Mouse (Mus musculus) gonadal fat pad, adult 2 months (tissue): Measurements from ENCODE around the gene Olfr976. TPM values are rescaled to one million over a fixed set of nuclear protein-coding genes. Genes with fewer than 3 reads are reported as not detected.
"Not testable (repeated sequence)": the region's sequence is repeated elsewhere in the genome, so short reads cannot be mapped to it uniquely, and the experiment has no call there.

Source experiments
- DNase-seq: peaks from one replicate; pipeline ENCODE4 v3.0.0-alpha.2; 2012; ENCODE audit warnings: low read depth
- polyA plus RNA-seq: library from polyadenylated mRNA; depleted of rRNA; stranded (reverse); fragments of >200 nt; gene quantifications from 2 replicates; pipeline ENCODE4 v1.2.3, GENCODE M21; 2012; rRNA removed

Gene Olfr976
- not detected in 2 replicates for polyA plus RNA-seq

GRCm38 (mm10) chr9:39961033-39961432, at the start of gene Olfr976:
Gene Olfr976, minus strand, starts transcription at chr9:39961133.
- DNase-seq, result not testable (repeated sequence)

- no peak for DNase-seq
Observed at GRCm38 (mm10) chr9:40009482-40009881, 48.5 kb upstream of the Olfr976 start, which contains the start of gene Olfr980. Gene Olfr980, minus strand, starts transcription at chr9:40009582.

GRCm38 (mm10) chr9:40003365-40003764, 42.4 kb upstream of the Olfr976 start, which contains the start of gene Olfr979:
Gene Olfr979, minus strand, starts transcription at chr9:40003465.
- DNase-seq, result no peak

- DNase-seq, result no peak
Observed at GRCm38 (mm10) chr9:39991813-39992212, 30.9 kb upstream of the Olfr976 start, which contains the start of gene Olfr978. Gene Olfr978, plus strand, starts transcription at chr9:39992113.

- not testable (repeated sequence) for DNase-seq
Observed at GRCm38 (mm10) chr9:39976581-39977145, 15.7 kb upstream of the Olfr976 start.

- no peak for DNase-seq
Observed at GRCm38 (mm10) chr9:39951946-39952345, 9.0 kb downstream of the Olfr976 start, which contains the start of gene Olfr975. Gene Olfr975, minus strand, starts transcription at chr9:39952046.

- DNase-seq, result no peak
Observed at GRCm38 (mm10) chr9:39937201-39937600, 23.7 kb downstream of the Olfr976 start, which contains the start of gene Olfr974. Gene Olfr974, plus strand, starts transcription at chr9:39937501.

- DNase-seq, result not testable (repeated sequence)
Observed at GRCm38 (mm10) chr9:39928837-39929236, 32.1 kb downstream of the Olfr976 start.

GRCm38 (mm10) chr9:39927975-39928836, 32.7 kb downstream of the Olfr976 start:
- DNase-seq, result not testable (repeated sequence)

GRCm38 (mm10) chr9:39909939-39910338, 51.0 kb downstream of the Olfr976 start:
- no peak for DNase-seq

- DNase-seq, result no peak
Observed at GRCm38 (mm10) chr9:39907036-39907435, 53.9 kb downstream of the Olfr976 start, which contains the start of gene Olfr229. Gene Olfr229, plus strand, starts transcription at chr9:39907336.

GRCm38 (mm10) chr9:39905106-39905505, 55.8 kb downstream of the Olfr976 start:
- DNase-seq, result no peak

Other genes with a start within 250 kb of the Olfr976 start
- not detected in 2 replicates for gene Olfr965, start 249.8 kb downstream of the Olfr976 start, polyA plus RNA-seq
- gene Olfr150, start 230.2 kb downstream of the Olfr976 start, polyA plus RNA-seq, result not detected in 2 replicates
- gene Olfr967, start 214.9 kb downstream of the Olfr976 start, polyA plus RNA-seq, result not detected in 2 replicates
- not detected in 2 replicates for gene Olfr968, start 177.9 kb downstream of the Olfr976 start, polyA plus RNA-seq
- not detected in 2 replicates for gene Olfr969, start 170.2 kb downstream of the Olfr976 start, polyA plus RNA-seq
- gene Olfr970, start 152.3 kb downstream of the Olfr976 start, polyA plus RNA-seq, result not detected in 2 replicates
- gene Olfr971, start 124.3 kb downstream of the Olfr976 start, polyA plus RNA-seq, result not detected in 2 replicates
- gene Olfr972, start 94.7 kb downstream of the Olfr976 start, polyA plus RNA-seq, result not detected in 2 replicates
- not detected in 2 replicates for gene Olfr229, start 53.8 kb downstream of the Olfr976 start, polyA plus RNA-seq
- gene Olfr974, start 23.6 kb downstream of the Olfr976 start, polyA plus RNA-seq, result not detected in 2 replicates
- gene Olfr975, start 9.1 kb downstream of the Olfr976 start, polyA plus RNA-seq, result not detected in 2 replicates
- gene Olfr978, start 31.0 kb upstream of the Olfr976 start, polyA plus RNA-seq, result not detected in 2 replicates
- gene Olfr979, start 42.3 kb upstream of the Olfr976 start, polyA plus RNA-seq, result not detected in 2 replicates
- gene Olfr980, start 48.4 kb upstream of the Olfr976 start, polyA plus RNA-seq, result not detected in 2 replicates
- gene Olfr981, start 60.3 kb upstream of the Olfr976 start, polyA plus RNA-seq, result not detected in 2 replicates
- gene Olfr982, start 112.7 kb upstream of the Olfr976 start, polyA plus RNA-seq, result not detected in 2 replicates
- gene Olfr983, start 132.5 kb upstream of the Olfr976 start, polyA plus RNA-seq, result not detected in 2 replicates
- not detected in 2 replicates for gene Olfr984, start 153.1 kb upstream of the Olfr976 start, polyA plus RNA-seq
- gene Olfr985, start 169.1 kb upstream of the Olfr976 start, polyA plus RNA-seq, result not detected in 2 replicates
- gene Tmem225, start 187.0 kb upstream of the Olfr976 start, polyA plus RNA-seq, result 0.16 TPM in 1 of 2 replicates, not detected in the other
- not detected in 2 replicates for gene Olfr986, start 219.8 kb upstream of the Olfr976 start, polyA plus RNA-seq
- gene Zfp202, start 231.2 kb upstream of the Olfr976 start, polyA plus RNA-seq, result 1.6 TPM in 2 replicates